8 mouse cellular contexts compared by ENCODE assay signal in the genomic region with DNA sequence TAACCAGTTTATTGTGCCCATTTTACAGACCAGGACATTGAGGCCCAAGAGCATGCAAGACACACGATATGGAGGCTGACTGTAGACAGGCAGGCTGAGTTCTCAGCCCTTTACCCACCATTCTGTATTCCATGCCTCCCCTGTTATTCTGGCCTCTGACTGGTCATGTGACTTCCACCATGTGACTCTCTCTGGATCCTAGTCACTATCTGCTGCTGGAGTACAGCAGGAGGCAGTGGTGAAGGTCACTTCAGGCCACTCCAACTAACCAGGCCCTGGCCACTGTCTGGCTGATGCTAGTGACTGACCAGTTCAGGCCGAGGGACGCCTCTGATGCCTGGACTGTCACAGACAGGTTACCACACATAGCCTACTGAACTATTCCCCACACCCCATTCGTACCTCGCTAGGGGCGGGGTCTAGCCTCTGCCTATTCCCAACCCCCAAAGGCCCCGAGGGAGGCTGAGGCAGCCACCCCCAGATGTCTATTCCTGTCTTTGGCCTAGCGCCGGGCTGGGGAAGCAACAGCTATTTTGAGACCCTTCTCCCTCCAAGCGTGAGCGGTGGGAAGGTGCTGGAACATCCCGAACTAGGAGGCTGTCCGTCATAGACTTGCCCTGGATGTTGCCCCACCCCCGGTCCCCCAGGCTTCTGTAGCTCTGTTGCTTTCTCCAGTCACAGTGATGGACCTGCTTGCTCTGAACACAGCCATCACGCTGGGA. TPM values are rescaled to one million over a fixed set of nuclear protein-coding genes. Genes with fewer than 3 reads are reported as not detected.
A peak's percentile ranks its signal among the peaks of the same experiment; 100 is the strongest.
DNase-seq lines count a peak whose midpoint lies in the region; ATAC-seq lines count a peak whose summit lies in the region.

No protein-coding gene starts in this region.

- H3K9ac ChIP-seq in kidney, embryonic 15.5 days: no peak overlapping the region
- H3K9ac ChIP-seq in neural tube, embryonic 15.5 days (replicated peaks): no peak overlapping the region

- H3K4me2 ChIP-seq in kidney, embryonic 15.5 days: peak overlapping the region; percentile 39
- no peak overlapping the region for H3K4me2 ChIP-seq in neural tube, embryonic 15.5 days

- peak overlapping the region; percentile 9; the same call in 1 of the 2 replicates for H3K4me3 ChIP-seq in kidney, embryonic 15.5 days (replicated peaks)
- peak overlapping the region; percentile 17; the same call in 1 of the 2 replicates for H3K4me3 ChIP-seq in limb, embryonic 10.5 days
- no peak overlapping the region for H3K4me3 ChIP-seq in neural tube, embryonic 15.5 days (replicated peaks)

- peaks cover 23% of the 10 kb centered on the region for H3K27me3 ChIP-seq in kidney, embryonic 15.5 days
- peaks cover 26% of the 10 kb centered on the region for H3K27me3 ChIP-seq in limb, embryonic 10.5 days (ENCODE audit: low read depth, poor library complexity, severe bottlenecking)
- H3K27me3 ChIP-seq in neural tube, embryonic 15.5 days (replicated peaks): no peaks in the 10 kb centered on the region

- H3K36me3 ChIP-seq in kidney, embryonic 15.5 days: no peaks in the 10 kb centered on the region
- H3K36me3 ChIP-seq in limb, embryonic 10.5 days: no peaks in the 10 kb centered on the region
- no peaks in the 10 kb centered on the region for H3K36me3 ChIP-seq in neural tube, embryonic 15.5 days

- ATAC-seq in kidney, embryonic 15.5 days (replicated peaks; ENCODE audit: low FRiP score): 0 out of 2 replicates have a peak, but pooled peaks have one; percentile 9
- no peak for ATAC-seq in cerebellum, adult (ENCODE audit: insufficient number of reproducible peaks, low FRiP score, low TSS enrichment)
- no peak for ATAC-seq in neural tube, embryonic 15.5 days (ENCODE audit: low FRiP score)

- peaks cover 23% of the 10 kb centered on the region for H3K4me1 ChIP-seq in kidney, embryonic 15.5 days
- peaks cover 42% of the 10 kb centered on the region for H3K4me1 ChIP-seq in limb, embryonic 10.5 days
- peaks cover 13% of the 10 kb centered on the region for H3K4me1 ChIP-seq in neural tube, embryonic 15.5 days

- 53% methylated on average over 15 of the region's 15 CpGs for WGBS in kidney, embryonic 15.5 days
- WGBS in limb, embryonic 10.5 days: 52% methylated on average over 15 of the region's 15 CpGs
- 59% methylated on average over 15 of the region's 15 CpGs for WGBS in neural tube, embryonic 15.5 days

- H3K9me3 ChIP-seq in kidney, embryonic 15.5 days (replicated peaks): no peaks in the 10 kb centered on the region
- H3K9me3 ChIP-seq in limb, embryonic 10.5 days (replicated peaks): no peaks in the 10 kb centered on the region
- H3K9me3 ChIP-seq in neural tube, embryonic 15.5 days (replicated peaks): no peaks in the 10 kb centered on the region

- no peak overlapping the region for H3K27ac ChIP-seq in kidney, embryonic 15.5 days
- H3K27ac ChIP-seq in limb, embryonic 10.5 days: peak overlapping the region; percentile 62
- H3K27ac ChIP-seq in neural tube, embryonic 15.5 days (replicated peaks): no peak overlapping the region

- no peak for DNase-seq in kidney, postnatal 25 days
- peak; percentile 55 for DNase-seq in MN1 (ENCODE audit: low spot score)
- DNase-seq in heart, adult 9 months (ENCODE audit: low spot score in 2 of 2): peak; percentile 25 to 26
- no peak for DNase-seq in limb, embryonic 10.5 days (ENCODE audit: low spot score)
- DNase-seq in urinary bladder, adult 2 months (ENCODE audit: low spot score): no peak

RNA-seq across cellular contexts. Expression of a gene that starts 4.6 kb away (rescaled TPM):
- polyA plus RNA-seq in kidney, embryonic 15.5 days (2015; fragmentation: Nextera tagmentation; extraction: Ambion mirVana): 114 and 123 TPM in 2 replicates
- 130 and 157 TPM in 2 replicates for polyA plus RNA-seq in limb, embryonic 10.5 days (2016; fragmentation: Nextera tagmentation; extraction: Ambion mirVana)
- 52.7 and 63.5 TPM in 2 replicates for polyA plus RNA-seq in urinary bladder, adult 2 months (2012; rRNA removed)
- 117 and 127 TPM in 2 replicates for polyA plus RNA-seq in neural tube, embryonic 15.5 days (2015; fragmentation: Nextera tagmentation; extraction: Ambion mirVana)

RNA-seq across cellular contexts. Expression of a gene that starts 36.8 kb away (rescaled TPM):
- polyA plus RNA-seq in kidney, embryonic 15.5 days (2015; fragmentation: Nextera tagmentation; extraction: Ambion mirVana): 1.7 TPM in 2 replicates
- polyA plus RNA-seq in limb, embryonic 10.5 days (2016; fragmentation: Nextera tagmentation; extraction: Ambion mirVana): 1.9 and 2.6 TPM in 2 replicates
- 3.6 and 3.9 TPM in 2 replicates for polyA plus RNA-seq in urinary bladder, adult 2 months (2012; rRNA removed)
- polyA plus RNA-seq in neural tube, embryonic 15.5 days (2015; fragmentation: Nextera tagmentation; extraction: Ambion mirVana): 17.4 and 23.1 TPM in 2 replicates

RNA-seq across cellular contexts. Expression of a gene that starts 41.7 kb away (rescaled TPM):
- polyA plus RNA-seq in kidney, embryonic 15.5 days (2015; fragmentation: Nextera tagmentation; extraction: Ambion mirVana): 134 and 142 TPM in 2 replicates
- 159 and 160 TPM in 2 replicates for polyA plus RNA-seq in limb, embryonic 10.5 days (2016; fragmentation: Nextera tagmentation; extraction: Ambion mirVana)
- polyA plus RNA-seq in urinary bladder, adult 2 months (2012; rRNA removed): 144 and 157 TPM in 2 replicates
- polyA plus RNA-seq in neural tube, embryonic 15.5 days (2015; fragmentation: Nextera tagmentation; extraction: Ambion mirVana): 171 and 197 TPM in 2 replicates

RNA-seq across cellular contexts. Expression of a gene that starts 48.5 kb away (rescaled TPM):
- polyA plus RNA-seq in kidney, embryonic 15.5 days (2015; fragmentation: Nextera tagmentation; extraction: Ambion mirVana): 51.0 and 51.2 TPM in 2 replicates
- 54.1 and 57.2 TPM in 2 replicates for polyA plus RNA-seq in limb, embryonic 10.5 days (2016; fragmentation: Nextera tagmentation; extraction: Ambion mirVana)
- 23.9 and 26.4 TPM in 2 replicates for polyA plus RNA-seq in urinary bladder, adult 2 months (2012; rRNA removed)
- 63.7 and 64.6 TPM in 2 replicates for polyA plus RNA-seq in neural tube, embryonic 15.5 days (2015; fragmentation: Nextera tagmentation; extraction: Ambion mirVana)

Comparison
In these comparisons a context has a peak if more than half of its experiments do, and no peak if none do; other contexts are left out.
1. DNase-seq: peak in MN1 (single experiment) and heart, adult 9 months (2 of 2); none in kidney, postnatal 25 days (0 of 2), limb, embryonic 10.5 days (single experiment) and urinary bladder, adult 2 months (single experiment).